Mouse (Mus musculus): Measurements from ENCODE around the gene Letm1.
A peak's percentile ranks its signal among the peaks of the same experiment; 100 is the strongest.

The Letm1 gene

GRCm38 (mm10) chr5:33705612-33706349, 76.8 kb downstream of the Letm1 start:
- no peak for DNase-seq

- DNase-seq = no peak
These were observed 77.5 kb downstream of the Letm1 start for GRCm38 (mm10) chr5:33704945-33705611.

GRCm38 (mm10) chr5:33703999-33704398, 78.6 kb downstream of the Letm1 start:
- DNase-seq = no peak

GRCm38 (mm10) chr5:33701832-33702231, 80.8 kb downstream of the Letm1 start:
- DNase-seq = no peak

- no peak for DNase-seq
These were observed 82.6 kb downstream of the Letm1 start for GRCm38 (mm10) chr5:33700010-33700409.

GRCm38 (mm10) chr5:33698669-33699068, 83.9 kb downstream of the Letm1 start:
- DNase-seq = no peak

GRCm38 (mm10) chr5:33697947-33698512, 84.6 kb downstream of the Letm1 start:
- no peak for DNase-seq

- DNase-seq = no peak
These were observed 85.1 kb downstream of the Letm1 start for GRCm38 (mm10) chr5:33697534-33697933.

- DNase-seq = no peak
These were observed 86.2 kb downstream of the Letm1 start for GRCm38 (mm10) chr5:33696430-33696829.

GRCm38 (mm10) chr5:33695718-33696121, 86.9 kb downstream of the Letm1 start:
- no peak for DNase-seq

GRCm38 (mm10) chr5:33694848-33695717, 87.5 kb downstream of the Letm1 start:
- peak in 1 of 2 experiments; percentile 14 for DNase-seq

GRCm38 (mm10) chr5:33694461-33694847, 88.2 kb downstream of the Letm1 start:
- no peak for DNase-seq

- DNase-seq = no peak
These were observed 90.2 kb downstream of the Letm1 start for GRCm38 (mm10) chr5:33692393-33692792.

- DNase-seq = no peak
These were observed 92.6 kb downstream of the Letm1 start for GRCm38 (mm10) chr5:33689852-33690645.
